ENCODE assay signal across 21 mouse cellular contexts in genomic region chr13:100519162-100519561, GRCm38 (mm10). TPM values are rescaled to one million over a fixed set of nuclear protein-coding genes. Genes with fewer than 3 reads are reported as not detected.
DNase-seq lines count a peak whose midpoint lies in the region; ATAC-seq and TF ChIP-seq lines count a peak whose summit lies in the region.
"Had no signal": no experiment of that assay in that cellular context is flagged by ENCODE, and none has a peak within 500 bp of the region (broad histone marks: within the 10 kb centered on the region; RNA-seq: fewer than 3 reads in every experiment).

No protein-coding gene starts in this region.

- TF ChIP-seq EP300 in stomach, postnatal 0 days (optimal IDR thresholded peaks at IDR 0.05), result no peak

- no peak overlapping the region for H3K4me2 ChIP-seq in stomach, postnatal 0 days (replicated peaks; ENCODE audit: low read depth)
- H3K4me2 ChIP-seq: heart, embryonic 15.5 days; liver, embryonic 11.5 days; lung, embryonic 15.5 days; midbrain, embryonic 12.5 days; stomach, embryonic 15.5 days had no signal

- no peak overlapping the region for H3K27ac ChIP-seq in heart, embryonic 10.5 days
- H3K27ac ChIP-seq in kidney, adult 2 months (ENCODE audit: insufficient read depth, low read depth, low read length), result peak overlapping the region; percentile 37
- H3K27ac ChIP-seq in stomach, postnatal 0 days (replicated peaks), result peak overlapping the region; percentile 61
- H3K27ac ChIP-seq: gastrocnemius, adult 2 months; heart, embryonic 15.5 days; hindbrain, embryonic 10.5 days; lung, embryonic 15.5 days; midbrain, embryonic 12.5 days had no signal

- no peaks in the 10 kb centered on the region for H3K36me3 ChIP-seq in heart, embryonic 10.5 days
- H3K36me3 ChIP-seq in kidney, adult 2 months (ENCODE audit: control insufficient read depth, insufficient read depth, low read length), result no peaks in the 10 kb centered on the region
- H3K36me3 ChIP-seq in stomach, postnatal 0 days (ENCODE audit: control insufficient read depth, insufficient read depth, low read length), result no peaks in the 10 kb centered on the region
- H3K36me3 ChIP-seq: heart, embryonic 15.5 days; hindbrain, embryonic 10.5 days; lung, embryonic 15.5 days; midbrain, embryonic 12.5 days; stomach, embryonic 15.5 days had no signal

- no peaks in the 10 kb centered on the region for H3K9me3 ChIP-seq in heart, embryonic 10.5 days
- H3K9me3 ChIP-seq in stomach, postnatal 0 days (ENCODE audit: control insufficient read depth, low read length), result no peaks in the 10 kb centered on the region
- H3K9me3 ChIP-seq: heart, embryonic 15.5 days; hindbrain, embryonic 10.5 days; lung, embryonic 15.5 days; midbrain, embryonic 12.5 days; stomach, embryonic 15.5 days had no signal

- H3K9ac ChIP-seq in stomach, postnatal 0 days (ENCODE audit: low read length), result no peak overlapping the region
- H3K9ac ChIP-seq: heart, embryonic 15.5 days; lung, embryonic 15.5 days; midbrain, embryonic 12.5 days; stomach, embryonic 15.5 days had no signal

- WGBS in heart, embryonic 10.5 days, result 70% methylated on average over 2 of the region's 2 CpGs
- WGBS in kidney, adult 2 months, result 39% methylated on average over 2 of the region's 2 CpGs
- 65% methylated on average over 2 of the region's 2 CpGs for WGBS in stomach, postnatal 0 days

- no peak overlapping the region for H3K4me3 ChIP-seq in heart, embryonic 10.5 days
- H3K4me3 ChIP-seq in kidney, adult 2 months (ENCODE audit: insufficient read depth, low read depth, low read length), result no peak overlapping the region
- H3K4me3 ChIP-seq in stomach, postnatal 0 days (ENCODE audit: low read depth, low read length), result no peak overlapping the region
- H3K4me3 ChIP-seq: gastrocnemius, adult 2 months; heart, embryonic 15.5 days; hindbrain, embryonic 10.5 days; lung, embryonic 15.5 days; midbrain, embryonic 12.5 days; stomach, embryonic 15.5 days had no signal

- peaks cover 6% of the 10 kb centered on the region; the same call in 1 of the 2 replicates for H3K4me1 ChIP-seq in heart, embryonic 10.5 days
- peaks cover under 1% of the 10 kb centered on the region; the same call in 1 of the 2 replicates for H3K4me1 ChIP-seq in kidney, adult 2 months (ENCODE audit: control insufficient read depth, insufficient read depth, low read length)
- H3K4me1 ChIP-seq in stomach, postnatal 0 days (replicated peaks; ENCODE audit: control insufficient read depth, insufficient read depth), result no peaks in the 10 kb centered on the region

- TF ChIP-seq CTCF in kidney, adult 2 months (conservative IDR thresholded peaks at IDR 0.05; ENCODE audit: insufficient read depth, insufficient read length, low read depth, low read length), result no peak
- TF ChIP-seq CTCF in stomach, postnatal 0 days (IDR thresholded peaks at IDR 0.05; ENCODE audit: low read depth), result no peak

- no peaks in the 10 kb centered on the region for H3K27me3 ChIP-seq in heart, embryonic 10.5 days (ENCODE audit: insufficient read depth, poor library complexity, severe bottlenecking)
- H3K27me3 ChIP-seq in kidney, adult 2 months (replicated peaks; ENCODE audit: control insufficient read depth, insufficient read depth, low read length), result no peaks in the 10 kb centered on the region
- H3K27me3 ChIP-seq in stomach, postnatal 0 days (ENCODE audit: control insufficient read depth, insufficient read depth, low read length), result no peaks in the 10 kb centered on the region
- H3K27me3 ChIP-seq: CH12.LX; heart, embryonic 15.5 days; lung, embryonic 15.5 days; midbrain, embryonic 12.5 days; stomach, embryonic 15.5 days had no signal

- peak; percentile 72 for DNase-seq in heart, adult 11 months
- no peak for DNase-seq in heart, embryonic 10.5 days (ENCODE audit: low spot score)
- peak; percentile 68 for DNase-seq in kidney, adult 2 months
- DNase-seq in kidney, postnatal 14 days, result peak; percentile 73
- no peak for DNase-seq in stomach, postnatal 0 days (ENCODE audit: low spot score)
- no peak for DNase-seq in layer of hippocampus, postnatal 10 days (ENCODE audit: low spot score in 2 of 2)
- DNase-seq in layer of hippocampus, postnatal 25 days (ENCODE audit: extremely low spot score in 1 of 2, low spot score in 1 of 2), result no peak
- no peak for DNase-seq in spleen, postnatal 36 days (ENCODE audit: low spot score in 2 of 2)
- DNase-seq: adrenal gland, adult 2 months; cerebellum, postnatal 25 days; gastrocnemius, adult 2 months; heart, adult 18-20 months; right cerebral cortex, adult 18-20 months; spleen, adult 18-20 months had no signal

- no peak for ATAC-seq in stomach, postnatal 0 days (ENCODE audit: low FRiP score, low TSS enrichment)

- no peak for TF ChIP-seq POLR2A in kidney, adult 2 months (IDR thresholded peaks at IDR 0.05; ENCODE audit: low read depth, low read length)

RNA-seq across cellular contexts. Expression of gene Gtf2h2, which starts 26.8 kb away (rescaled TPM):
- polyA plus RNA-seq in heart, embryonic 10.5 days (2016; fragmentation: Nextera tagmentation; extraction: Ambion mirVana), result 58.9 and 73.5 TPM in 2 replicates
- polyA plus RNA-seq in kidney, adult 2 months (2012; rRNA removed), result 39.2 and 41.2 TPM in 2 replicates
- polyA plus RNA-seq in stomach, postnatal 0 days (2015; fragmentation: Nextera tagmentation; extraction: Ambion mirVana), result 25.3 and 25.7 TPM in 2 replicates
- 10 to 100 TPM; 40.2 to 49.9 TPM for total RNA-seq in layer of hippocampus, postnatal 10 days (2021)
- total RNA-seq in layer of hippocampus, postnatal 25 days (2021), result 10 to 100 TPM; 47.9 to 53.2 TPM

RNA-seq across cellular contexts. Expression of gene Ocln, which starts 33.4 kb away (rescaled TPM):
- polyA plus RNA-seq in heart, embryonic 10.5 days (2016; fragmentation: Nextera tagmentation; extraction: Ambion mirVana), result 1.7 and 4.8 TPM in 2 replicates
- polyA plus RNA-seq in kidney, adult 2 months (2012; rRNA removed), result 10.5 and 11.0 TPM in 2 replicates
- polyA plus RNA-seq in stomach, postnatal 0 days (2015; fragmentation: Nextera tagmentation; extraction: Ambion mirVana), result 65.7 and 66.0 TPM in 2 replicates
- total RNA-seq in layer of hippocampus, postnatal 10 days (2021), result 10 to 100 TPM; 14.7 to 15.8 TPM
- 10 to 100 TPM; 12.4 to 13.2 TPM for total RNA-seq in layer of hippocampus, postnatal 25 days (2021)

Comparison
In these comparisons a context has a peak if more than half of its experiments do, and no peak if none do; other contexts are left out.
1. DNase-seq: peak in heart, adult 11 months (single experiment), kidney, adult 2 months (single experiment) and kidney, postnatal 14 days (single experiment); none in heart, embryonic 10.5 days (single experiment), stomach, postnatal 0 days (single experiment), layer of hippocampus, postnatal 10 days (0 of 2), layer of hippocampus, postnatal 25 days (0 of 2) and spleen, postnatal 36 days (0 of 2).